Mouse (Mus musculus): Measurements from ENCODE around the gene Minpp1.

GRCm38 (mm10) chr19:32492981-32493380, 7.4 kb downstream of the Minpp1 start:
- TF ChIP-seq CTCF (IDR thresholded peaks at IDR 0.05) = no peak
- TF ChIP-seq EP300 (IDR thresholded peaks at IDR 0.05) = no peak
